Mouse (Mus musculus) cortical plate, adult 2 months (tissue): ENCODE data around the gene Entr1.

Experiments used
- CTCF ChIP-seq: fragments of 200-500 bp; IDR thresholded peaks from 2 replicates; pipeline ENCODE4 v1.5.1; 2011; ENCODE audit warnings: mild to moderate bottlenecking, control low read depth, low read length; ENCODE audit not compliant: insufficient read depth; ENCODE audit errors: extremely low read depth
- POLR2A ChIP-seq: fragments of 200-500 bp; IDR thresholded peaks from 2 replicates; pipeline ENCODE4 v1.6.1; 2011; ENCODE audit warnings: mild to moderate bottlenecking, low read length, control low read depth; ENCODE audit not compliant: insufficient read depth; ENCODE audit errors: extremely low read depth

- TF ChIP-seq CTCF: no peak
- TF ChIP-seq POLR2A: no peak
Measured at GRCm38 (mm10) chr2:26429851-26430250, 40.7 kb upstream of the Entr1 start.
